Mouse (Mus musculus) adrenal gland, postnatal 36 days (tissue): Measurements from ENCODE around the gene Ap4m1. TPM values are rescaled to one million over a fixed set of nuclear protein-coding genes. Genes with fewer than 3 reads are reported as not detected.

Experiments
- DNase-seq, 2 experiments: peaks; one replicate each; pipeline ENCODE4 v3.0.0; 2021; ENCODE audit warnings: mixed read lengths in 1 of 2
- long read RNA-seq, 2 experiments: library from polyadenylated mRNA; stranded (forward); transcript quantifications; one replicate each; pipeline ENCODE4 v2.0.0; 2021; ENCODE audit warnings: borderline sequencing depth in 2 of 2
- total RNA-seq, 2 experiments: library from RNA; stranded (reverse); gene quantifications; 2 replicates each; pipeline ENCODE4 v1.2.3; 2021

The Ap4m1 gene
- total RNA-seq, result 10 to 100 TPM; 19.1 to 19.7 TPM
- long read RNA-seq, experiment 1, transcript Ap4m1-201 (15 exons, 3,479 nt), result major isoform, 7 of 13 reads
- long read RNA-seq, experiment 1, partial matches to known transcripts, result 2 of 13 reads
- long read RNA-seq, experiment 1, other reads (novel, unspliced or antisense), result 4 of 13 reads
- long read RNA-seq, experiment 2, partial matches to known transcripts, result 1 of 4 reads
- long read RNA-seq, experiment 2, other reads (novel, unspliced or antisense), result 2 of 4 reads

DNA sequence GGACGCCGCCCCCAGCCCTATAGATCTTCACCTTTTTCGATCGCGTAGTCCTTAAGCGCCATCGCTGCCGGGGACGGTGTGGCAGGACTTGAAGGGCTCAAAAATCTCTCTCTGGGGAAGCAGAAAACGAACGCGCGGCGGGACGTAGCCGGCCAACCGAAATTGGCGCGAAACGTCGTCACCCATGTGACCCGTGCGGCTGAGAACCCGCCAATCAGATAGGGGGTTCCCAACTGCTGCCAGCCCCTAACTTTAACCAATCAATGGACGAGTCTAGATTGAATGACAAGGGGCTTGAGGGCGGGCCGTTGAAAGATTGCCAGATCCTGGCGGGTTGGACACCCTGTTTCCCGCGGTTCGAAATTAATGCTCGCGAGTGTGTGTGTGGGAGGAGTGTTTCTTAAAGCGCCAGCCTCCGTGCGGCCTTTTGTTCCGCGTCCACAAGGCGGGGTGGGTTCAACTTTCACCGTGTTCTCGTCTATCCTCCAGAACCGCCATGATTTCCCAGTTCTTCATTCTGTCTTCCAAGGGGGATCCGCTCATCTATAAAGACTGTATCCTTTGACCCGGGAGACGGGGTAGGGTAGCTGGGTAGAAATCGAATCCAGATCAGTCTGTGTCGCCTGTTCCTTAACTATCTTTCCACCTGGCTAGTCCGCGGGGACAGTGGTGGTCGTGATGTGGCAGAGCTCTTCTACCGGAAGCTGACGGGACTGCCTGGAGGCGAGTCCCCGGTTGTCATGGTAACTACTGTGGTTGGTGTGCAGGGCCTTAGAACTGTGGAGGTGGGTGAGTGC, at the start of gene Ap4m1, which contains the start of gene Mcm7:
Gene Ap4m1, plus strand, starts transcription at position 308 of the 797 bp plus-strand sequence.
Gene Mcm7, minus strand, starts transcription at position 728 of the 797 bp plus-strand sequence.
- peak; percentile 96 to 98 for DNase-seq

DNA sequence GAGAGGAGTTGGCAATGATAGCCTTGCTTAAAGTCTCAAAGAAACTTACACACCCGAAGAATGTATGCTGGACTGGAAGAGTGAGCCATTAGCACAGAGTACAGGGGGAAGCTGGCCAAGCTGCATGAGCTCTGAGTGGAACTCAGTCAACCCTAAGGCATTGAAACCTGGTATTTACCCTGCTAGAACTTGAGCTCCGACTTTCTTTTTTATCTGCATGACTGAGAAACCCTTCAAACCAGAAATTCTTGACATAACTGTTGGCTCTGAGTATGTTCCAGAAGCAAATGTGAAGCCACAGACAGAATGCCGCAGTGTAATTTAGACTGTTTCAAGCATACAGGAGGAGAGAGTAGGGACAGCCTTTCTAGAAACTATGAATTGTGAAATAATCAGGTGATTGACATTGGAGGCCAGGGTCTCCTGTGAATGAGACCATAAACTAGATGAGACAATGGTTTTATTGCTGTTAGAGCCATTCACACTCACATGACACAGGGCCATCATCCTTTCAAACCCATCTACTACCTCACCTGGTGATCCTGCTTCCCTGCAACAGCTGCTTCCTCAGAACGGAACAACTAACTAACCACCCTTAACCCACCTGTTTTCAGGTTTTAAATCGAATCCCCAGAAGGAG, 39.3 kb upstream of the Ap4m1 start:
- no peak for DNase-seq

DNA sequence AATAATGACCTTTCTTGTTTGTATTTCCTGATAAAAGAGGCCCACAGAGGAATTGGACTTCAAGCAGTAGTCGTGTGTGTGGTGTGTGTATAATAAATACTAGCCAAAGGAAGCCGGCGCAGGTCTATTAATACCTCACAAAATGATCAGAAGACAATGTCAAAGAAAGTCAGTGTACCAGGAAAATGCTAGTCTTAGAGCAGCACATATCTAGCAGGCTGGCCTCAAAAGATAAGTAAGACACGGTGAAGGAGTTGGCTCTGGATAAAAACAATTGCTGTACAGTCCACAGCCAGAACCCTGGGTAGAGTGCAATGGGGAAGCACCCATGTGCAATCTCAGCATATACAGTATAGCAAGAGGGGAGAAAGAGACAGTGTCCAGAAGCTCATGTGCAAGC, 34.5 kb upstream of the Ap4m1 start:
- DNase-seq, result no peak

DNA sequence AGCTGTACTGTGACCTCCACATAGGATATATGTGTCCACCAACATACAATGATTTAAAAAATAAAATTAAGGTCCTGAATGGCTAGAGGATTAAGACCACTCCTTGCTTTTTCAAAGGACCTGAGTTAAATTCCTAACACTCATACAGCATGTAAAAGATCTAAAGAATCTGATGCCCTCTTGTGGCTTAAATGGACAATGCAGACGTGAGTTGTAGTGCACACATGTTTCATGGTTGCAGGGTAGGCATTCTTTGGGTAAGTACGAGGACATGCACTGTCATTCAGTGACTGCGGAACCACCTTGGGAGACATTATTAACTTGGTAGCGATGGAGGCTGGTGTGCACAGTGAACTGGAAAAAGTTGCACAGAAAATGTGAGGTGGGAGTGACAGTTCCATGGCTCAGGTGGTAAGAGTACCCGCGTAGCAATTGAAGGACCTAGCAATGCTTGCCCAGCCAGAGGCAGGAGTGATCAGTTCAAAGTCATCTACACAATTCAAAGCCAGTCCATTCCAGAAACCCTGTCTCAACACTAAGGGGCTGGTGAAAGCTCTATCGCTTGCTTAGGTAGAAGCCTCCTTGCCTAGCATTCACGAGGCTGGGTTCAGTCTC, 33.8 kb upstream of the Ap4m1 start:
- DNase-seq, result peak in 1 of 2 experiments; percentile 46

DNA sequence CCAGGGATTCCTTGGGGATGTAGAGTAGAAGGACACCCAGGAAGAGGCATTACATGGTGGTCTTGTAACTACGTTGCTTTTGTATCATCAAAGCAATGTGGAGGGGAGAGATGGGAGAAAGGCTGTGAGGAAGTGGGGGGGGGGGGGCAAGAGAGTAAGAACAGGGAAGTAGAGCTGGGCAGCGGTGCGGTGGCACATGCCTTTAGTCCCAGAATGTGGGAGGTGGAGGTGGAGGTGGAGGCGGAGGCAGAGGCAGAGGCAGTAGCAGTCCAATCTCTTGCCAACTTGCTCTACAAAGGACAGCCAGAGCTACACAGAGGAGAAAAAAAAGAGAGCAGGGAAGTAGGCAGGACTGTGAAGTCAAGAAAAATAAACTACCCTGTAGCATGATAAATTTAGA, 33.2 kb upstream of the Ap4m1 start:
- DNase-seq, result no peak

DNA sequence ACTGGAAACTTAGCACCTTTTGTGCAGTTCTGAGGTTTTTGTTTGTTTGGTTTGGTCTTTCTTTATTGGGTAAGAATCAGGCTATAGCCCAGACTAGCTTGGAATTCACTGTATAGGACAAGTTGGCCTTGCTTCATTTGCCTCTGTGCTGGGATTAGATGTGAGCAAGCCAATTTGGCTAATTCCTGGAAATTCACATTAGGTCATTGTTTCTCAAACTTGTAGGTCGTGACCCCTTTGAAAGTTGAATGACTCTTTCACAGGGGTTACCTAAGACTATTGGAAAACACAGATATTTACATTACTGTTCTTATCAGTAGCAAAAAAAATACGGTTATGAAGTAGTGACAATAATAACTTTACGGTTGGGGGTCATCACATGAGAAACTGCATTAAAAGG, 17.4 kb upstream of the Ap4m1 start:
- no peak for DNase-seq

DNA sequence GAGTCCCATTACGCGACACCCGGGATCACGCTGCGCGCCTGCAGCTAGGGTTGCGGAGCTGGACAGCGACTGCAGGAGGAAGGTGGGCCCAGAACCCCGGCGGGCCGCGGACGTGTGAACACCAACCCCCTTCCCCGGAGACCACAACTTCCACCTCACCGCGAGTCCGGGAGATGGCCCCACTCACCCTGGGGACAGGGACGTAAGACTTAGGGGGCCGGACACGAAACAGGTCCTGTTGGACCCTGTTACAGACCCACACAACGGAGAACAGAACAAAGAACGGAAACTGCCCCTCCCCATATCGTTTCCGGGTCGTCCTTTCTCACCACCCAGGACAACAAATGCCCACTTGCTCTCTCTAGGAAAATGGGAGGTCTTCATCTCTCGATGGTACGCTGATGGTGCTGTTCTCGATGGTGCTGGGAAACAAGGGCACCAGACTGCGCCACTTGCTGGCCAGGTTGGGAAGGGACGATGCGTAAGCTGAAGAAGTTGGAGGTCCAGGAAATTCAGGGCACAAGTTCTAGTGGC, 16.3 kb upstream of the Ap4m1 start, which contains the start of gene Zfp113:
Gene Zfp113, minus strand, starts transcription at position 302 of the 534 bp plus-strand sequence.
- DNase-seq, result peak; percentile 87 to 90

DNA sequence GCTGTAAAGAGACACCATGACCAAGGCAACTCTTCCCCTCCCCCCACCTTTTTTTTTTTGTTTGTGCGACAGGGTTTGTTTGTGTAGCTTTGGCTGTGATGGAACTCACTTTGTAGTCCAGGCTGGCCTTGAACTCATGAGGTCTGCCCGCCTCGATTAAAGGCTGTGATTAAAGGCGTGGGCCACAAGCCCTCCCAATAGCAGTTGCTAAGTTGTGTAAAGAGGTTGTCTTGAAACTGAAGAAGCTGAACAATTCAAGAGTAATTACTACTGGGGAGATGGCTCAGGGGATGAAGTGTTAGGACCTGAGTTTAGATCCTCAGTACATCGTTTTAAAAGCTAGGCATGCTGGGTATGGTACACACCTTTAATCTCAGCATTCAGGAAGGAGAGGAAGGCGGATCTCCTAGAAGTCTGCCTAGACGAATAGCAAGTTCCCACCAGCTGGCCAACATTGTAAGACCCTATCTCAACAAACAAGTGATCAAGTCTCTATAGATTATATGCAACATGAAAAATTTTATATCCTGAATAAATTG, 11.5 kb upstream of the Ap4m1 start:
- no peak for DNase-seq

DNA sequence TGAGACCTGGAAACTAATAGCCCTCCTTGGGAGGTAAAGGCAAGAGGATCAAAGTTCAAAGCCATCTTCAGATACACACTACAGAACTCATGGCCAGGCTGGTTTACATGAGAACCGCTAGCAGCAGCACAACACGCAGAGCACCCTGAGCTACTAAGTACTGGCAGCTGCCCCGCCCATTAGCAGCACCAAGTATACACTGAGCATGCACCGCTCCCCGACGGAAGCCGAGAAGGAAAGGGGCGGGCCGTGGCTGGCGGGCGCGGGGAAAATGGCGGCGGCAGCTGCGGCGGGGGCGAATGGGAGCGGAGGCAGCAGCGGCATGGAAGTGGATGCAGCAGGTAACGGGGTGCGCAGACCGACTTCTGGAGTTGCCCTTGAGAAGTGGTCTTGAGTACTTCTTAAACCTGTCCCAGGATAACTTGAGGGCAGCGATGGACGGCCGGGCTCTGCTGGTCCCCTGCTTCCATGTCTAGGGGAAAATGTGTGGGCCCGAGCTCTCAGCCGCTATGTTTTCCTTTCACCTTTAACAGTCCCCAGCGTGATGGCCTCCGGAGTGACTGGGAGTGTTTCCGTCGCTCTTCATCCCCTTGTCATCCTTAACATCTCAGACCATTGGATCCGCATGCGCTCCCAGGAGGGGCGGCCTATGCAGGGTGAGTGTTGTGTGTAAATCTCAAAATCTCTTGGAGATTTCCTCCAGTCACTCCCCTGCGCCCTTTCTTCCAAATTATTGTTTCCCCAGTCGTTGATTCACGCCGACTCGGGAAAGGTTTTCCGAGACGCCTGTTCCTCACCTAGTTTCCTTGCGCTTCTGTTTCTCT, 10.7 kb upstream of the Ap4m1 start, which contains the start of gene Cops6:
Gene Cops6, plus strand, starts transcription at position 230 of the 824 bp plus-strand sequence.
- DNase-seq, result peak; percentile 97

DNA sequence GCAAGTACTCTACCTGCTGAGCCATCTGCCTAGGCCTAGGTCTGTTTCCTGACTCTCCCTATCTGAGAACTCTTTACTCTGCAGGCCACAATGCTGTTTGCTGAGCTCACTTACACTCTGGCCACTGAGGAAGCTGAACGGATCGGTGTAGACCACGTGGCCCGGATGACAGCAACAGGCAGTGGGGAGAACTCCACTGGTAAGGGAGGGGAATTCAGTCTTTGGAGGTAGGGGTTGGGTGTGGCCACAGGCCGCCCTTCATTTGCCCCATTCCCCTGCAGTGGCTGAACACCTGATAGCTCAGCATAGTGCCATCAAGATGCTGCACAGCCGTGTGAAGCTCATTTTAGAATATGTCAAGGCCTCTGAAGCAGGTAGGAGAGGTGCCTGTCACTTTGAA, 8.8 kb upstream of the Ap4m1 start:
- no peak for DNase-seq

DNA sequence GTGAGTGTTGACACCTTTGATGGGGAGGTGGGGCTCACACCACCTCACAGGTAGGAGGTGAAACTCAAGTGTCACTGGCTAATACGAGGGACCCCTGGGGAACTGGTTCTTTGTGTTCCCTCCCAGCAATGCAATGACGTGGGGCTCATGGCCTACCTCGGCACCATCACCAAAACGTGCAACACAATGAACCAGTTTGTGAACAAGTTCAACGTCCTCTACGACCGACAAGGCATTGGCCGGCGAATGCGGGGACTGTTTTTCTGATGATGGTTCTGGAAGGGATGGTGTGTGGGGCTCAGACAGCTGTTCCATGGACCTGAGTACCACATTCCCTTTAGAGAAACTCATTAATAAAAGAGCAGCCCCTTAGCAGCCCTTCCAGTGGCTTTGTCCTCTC, 8.2 kb upstream of the Ap4m1 start:
- no peak for DNase-seq

DNA sequence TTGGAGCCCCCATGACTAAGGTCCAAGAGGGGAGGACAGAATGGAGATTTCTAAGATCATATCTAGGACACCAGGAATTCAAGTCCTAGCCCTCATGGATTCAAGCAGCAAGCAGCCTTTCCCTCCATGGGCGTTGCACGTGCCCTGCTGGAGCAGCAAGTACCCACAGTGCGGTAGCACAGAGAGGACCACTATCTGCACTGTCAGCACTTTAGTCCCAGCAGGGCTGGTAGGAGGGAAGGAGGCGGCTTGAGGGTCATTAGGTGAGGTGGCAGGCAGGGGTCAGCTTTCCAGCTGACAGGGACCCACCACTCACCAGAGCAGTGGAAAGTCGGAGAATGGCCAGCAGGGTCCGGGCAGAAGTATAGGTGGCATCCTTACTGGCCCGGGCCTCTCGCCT, 6.2 kb upstream of the Ap4m1 start:
- DNase-seq, result no peak

DNA sequence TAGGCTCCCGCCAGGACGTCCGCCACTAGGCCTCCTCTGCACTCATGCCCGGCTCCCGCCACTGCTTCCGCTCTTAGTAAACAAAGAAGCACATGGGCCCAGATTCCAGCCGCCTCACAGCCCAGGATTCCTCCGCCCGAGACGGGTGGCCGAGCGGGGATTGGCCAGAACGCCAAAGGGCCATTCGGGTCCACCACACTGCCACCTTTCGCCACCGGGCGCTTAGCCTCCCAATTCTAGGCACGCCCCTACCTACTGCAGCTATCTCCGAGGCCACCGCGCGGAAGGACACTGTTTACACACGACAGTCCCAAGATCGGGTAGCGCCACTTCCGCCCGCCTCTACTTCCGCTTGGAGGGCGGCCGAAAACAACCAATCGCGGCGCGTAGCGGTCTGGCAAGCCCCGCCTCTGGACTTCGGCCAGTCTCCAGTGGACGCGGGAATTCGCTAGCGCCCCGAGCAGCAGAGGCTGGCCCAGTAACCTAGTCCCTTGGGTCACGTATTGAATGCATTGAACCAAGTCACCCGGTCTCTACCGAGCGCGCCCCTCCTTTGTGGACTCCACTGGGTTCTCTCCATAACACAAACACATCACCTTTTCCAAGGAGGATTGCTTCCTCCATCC, 753 bp upstream of the Ap4m1 start:
- DNase-seq, result peak; percentile 97

DNA sequence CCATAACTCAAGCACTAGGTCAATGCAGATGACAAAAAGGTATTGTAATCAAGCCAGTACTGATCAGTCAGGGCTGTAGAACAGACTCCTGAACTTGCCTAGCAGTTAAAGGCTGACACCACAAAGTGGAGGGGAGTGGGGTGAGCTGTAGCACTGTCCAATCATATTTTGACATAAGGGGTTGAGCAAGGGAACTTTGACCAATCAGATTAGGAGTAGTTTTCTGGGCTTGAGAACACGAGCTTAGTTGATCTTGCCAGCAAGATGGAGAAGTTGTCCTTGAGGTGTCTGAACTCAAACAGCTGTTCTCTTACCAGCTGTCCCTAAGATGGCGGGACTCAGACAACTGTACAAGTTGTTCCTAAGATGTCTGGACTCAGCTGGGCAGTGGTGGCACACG, 1.4 kb downstream of the Ap4m1 start:
- no peak for DNase-seq

DNA sequence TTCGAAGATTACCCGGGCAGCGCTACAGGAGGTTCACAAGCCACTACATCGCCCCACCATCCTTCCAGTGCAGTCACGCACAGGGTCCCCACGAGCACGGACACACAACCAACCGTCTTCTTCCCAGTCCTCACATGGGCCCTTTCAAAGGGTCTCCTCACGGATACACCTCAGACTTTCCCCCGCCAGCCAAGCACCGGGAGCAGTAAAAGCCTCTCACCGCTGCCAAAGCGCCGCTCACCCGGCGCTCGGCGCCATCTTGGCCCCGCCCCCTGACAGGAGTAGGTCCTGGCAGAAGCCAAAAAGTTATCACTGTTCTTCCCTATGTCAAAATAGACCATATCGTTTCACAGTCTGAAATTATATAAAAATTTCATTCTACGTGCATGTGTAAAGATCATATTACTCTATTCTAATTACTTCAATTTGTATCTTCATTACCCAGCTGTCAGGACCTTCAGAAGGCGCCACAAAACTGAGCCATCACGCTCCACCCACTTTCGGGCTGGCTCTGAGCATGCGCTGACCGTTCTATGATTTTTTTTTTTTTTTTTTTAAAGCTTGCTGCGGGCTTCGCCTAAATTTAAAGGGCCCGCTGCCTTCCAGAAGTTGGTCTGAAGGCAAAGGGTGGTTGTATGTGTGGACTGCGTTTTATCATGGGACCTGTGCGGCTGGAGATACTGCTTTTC, 15.3 kb downstream of the Ap4m1 start, which contains the start of the genes Taf6 and Cnpy4:
Gene Taf6, minus strand, starts transcription at position 502 of the 689 bp plus-strand sequence.
Gene Cnpy4, plus strand, starts transcription at position 536 of the 689 bp plus-strand sequence.
- DNase-seq, result peak; percentile 80 to 85

DNA sequence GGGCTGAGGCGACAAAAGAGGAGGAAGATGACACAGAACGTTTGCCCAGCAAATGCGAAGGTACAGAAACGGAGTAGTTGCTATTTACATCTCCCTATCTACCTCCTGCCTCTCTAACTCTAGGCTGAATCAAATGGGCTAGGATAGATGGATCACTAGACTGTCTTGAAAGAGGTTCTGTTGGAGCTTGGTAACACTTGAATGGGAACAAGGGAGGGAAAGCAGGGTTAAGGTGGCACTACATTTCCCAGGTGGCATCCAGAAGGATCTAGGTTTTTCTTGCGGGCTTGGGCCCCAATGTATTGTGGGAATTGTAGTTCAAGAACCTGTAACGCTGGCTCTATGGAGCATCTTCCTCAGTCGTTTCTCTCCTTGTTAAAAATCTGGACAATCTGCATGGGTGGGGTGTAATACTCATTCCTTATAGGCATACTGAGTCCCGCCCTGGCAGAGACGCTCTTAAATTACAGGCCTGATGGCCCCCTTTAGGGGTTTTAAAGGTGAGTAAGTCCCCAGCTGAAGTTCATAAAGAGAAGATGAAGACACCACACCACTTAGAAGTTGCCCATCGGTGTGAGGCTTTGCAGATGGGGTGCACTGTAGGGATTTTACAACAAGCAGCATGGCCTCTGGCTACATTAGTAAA, 16.0 kb downstream of the Ap4m1 start:
- peak; percentile 65 to 73 for DNase-seq

DNA sequence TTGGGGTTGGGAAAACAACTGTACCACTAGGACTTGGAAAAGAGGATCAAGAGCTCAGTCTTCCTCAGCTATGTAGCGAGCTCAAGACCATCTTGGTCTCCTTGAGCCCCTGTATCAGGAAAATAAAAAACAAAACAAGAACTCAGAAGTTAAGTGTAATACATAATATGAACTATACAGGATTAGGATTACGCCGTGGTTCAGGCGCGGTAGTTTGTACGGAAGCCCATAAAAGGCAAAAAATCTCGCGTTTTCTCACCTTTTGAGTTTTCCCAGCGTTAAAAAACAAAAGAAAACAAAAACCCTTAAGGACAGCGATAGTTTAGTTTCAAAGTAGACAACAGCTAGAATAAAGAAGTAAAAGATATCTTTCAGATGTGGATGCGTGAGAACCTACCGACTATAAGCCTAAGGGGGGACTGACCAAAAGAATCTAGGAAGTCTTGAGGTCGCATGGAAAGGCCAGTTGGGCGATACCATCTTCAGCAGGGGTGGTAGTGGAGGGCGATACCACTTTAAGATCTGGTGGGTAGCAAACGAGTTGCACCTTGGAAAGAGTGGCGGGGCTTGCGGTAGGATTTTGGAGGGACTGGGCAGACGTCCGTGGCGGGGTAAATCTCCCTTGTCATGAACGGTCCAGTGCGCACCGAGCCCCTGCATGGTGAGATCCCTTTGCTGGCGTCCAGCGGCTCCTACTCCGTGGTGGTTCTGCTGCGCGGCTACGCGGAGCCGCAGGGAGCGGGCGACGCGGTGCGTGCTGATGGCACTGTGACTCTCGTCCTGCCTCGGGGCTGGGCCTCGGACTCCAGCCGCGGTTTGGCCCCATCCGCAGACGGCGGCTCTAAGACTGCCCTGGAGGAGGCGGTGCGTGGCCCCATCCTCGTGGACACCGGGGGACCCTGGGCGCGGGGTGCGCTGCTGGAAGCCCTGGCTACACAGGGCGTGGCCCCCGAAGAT, 22.2 kb downstream of the Ap4m1 start, which contains the start of gene Mblac1:
Gene Mblac1, plus strand, starts transcription at position 544 of the 957 bp plus-strand sequence.
- DNase-seq, result peak; percentile 85 to 86
